Mouse (Mus musculus) ES-Bruce4 (cell line): ENCODE results near the gene S100a16.

Experiments
- CTCF ChIP-seq: IDR thresholded peaks from one replicate; pipeline ENCODE4 v1.8.1; 2011; ENCODE audit warnings: low read depth, low read length
- EP300 ChIP-seq: IDR thresholded peaks from 2 replicates; pipeline ENCODE4 v1.6.1; 2011; ENCODE audit warnings: low read depth, low read length; ENCODE audit not compliant: insufficient read depth
- POLR2A ChIP-seq: IDR thresholded peaks from one replicate; pipeline ENCODE4 v1.8.1; 2011; ENCODE audit warnings: low read length; ENCODE audit not compliant: insufficient read depth

- TF ChIP-seq CTCF: no peak
- TF ChIP-seq POLR2A: no peak
- TF ChIP-seq EP300: peak; percentile 56
These were observed 22.4 kb upstream of the S100a16 start for GRCm38 (mm10) chr3:90514691-90515090.
